Mouse (Mus musculus): ENCODE data around the gene Slc39a11.

Slc39a11 gene

DNA sequence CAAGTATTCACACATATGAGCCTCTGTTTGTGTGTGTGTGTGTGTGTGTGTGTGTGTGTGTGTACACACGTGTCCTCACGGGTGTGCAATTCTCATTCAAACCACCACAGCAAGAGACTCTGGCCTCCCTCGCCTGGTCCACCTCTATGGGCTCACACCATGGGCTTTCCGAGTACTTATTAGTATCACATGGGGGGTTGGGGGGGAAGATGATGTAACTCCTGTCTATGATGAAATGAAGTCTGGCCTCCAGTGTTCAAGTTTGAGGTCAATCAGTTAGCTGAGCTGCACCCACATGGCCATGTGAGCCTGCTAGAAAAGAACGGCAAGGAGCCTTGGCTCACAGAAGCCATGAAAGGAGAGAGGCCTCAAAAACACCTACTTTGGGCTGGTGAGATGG lies 16.5 kb downstream of the Slc39a11 start:
- DNase-seq (ENCODE audit: extremely low read depth, low read depth): no peak

DNA sequence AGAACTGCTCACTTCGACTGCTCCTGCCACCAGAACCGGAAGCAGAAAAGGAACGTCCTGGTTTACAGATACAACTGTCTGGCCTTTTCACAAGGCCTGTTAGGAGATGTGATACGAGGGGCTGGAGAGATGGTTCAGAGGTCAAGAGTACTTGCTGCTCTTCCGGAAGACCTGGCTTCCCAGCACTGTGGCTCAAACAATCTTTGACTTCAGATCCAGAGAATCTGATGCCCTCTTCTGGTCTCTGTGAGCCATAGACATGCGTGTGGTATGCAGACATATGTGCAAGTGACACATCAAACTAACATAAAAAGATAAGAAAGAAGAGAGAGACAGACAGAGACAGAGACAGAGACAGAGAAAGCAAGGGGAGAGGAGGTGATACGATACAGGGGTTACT lies 17.6 kb downstream of the Slc39a11 start:
- no peak for DNase-seq (ENCODE audit: extremely low read depth, low read depth)

DNA sequence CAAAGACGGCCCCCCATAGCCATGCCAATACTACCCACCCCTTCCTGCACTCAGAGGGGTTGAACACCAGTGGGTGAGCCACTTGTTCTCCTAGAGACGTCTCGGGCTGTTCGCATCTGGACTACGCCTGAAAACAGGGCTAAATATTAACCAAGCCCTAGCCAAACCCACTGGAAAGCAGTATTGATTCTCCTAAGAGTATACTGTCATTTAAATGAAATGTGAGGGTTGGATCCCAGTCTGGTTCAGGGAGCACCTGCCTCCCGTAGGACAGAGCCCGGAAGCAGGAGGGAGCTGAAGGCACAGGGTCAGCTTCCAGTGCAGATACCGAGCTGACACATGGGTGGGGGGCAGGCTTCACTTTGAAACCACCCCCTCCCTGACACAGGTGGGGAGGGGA lies 18.0 kb downstream of the Slc39a11 start:
- DNase-seq (ENCODE audit: extremely low read depth, low read depth): no peak

DNA sequence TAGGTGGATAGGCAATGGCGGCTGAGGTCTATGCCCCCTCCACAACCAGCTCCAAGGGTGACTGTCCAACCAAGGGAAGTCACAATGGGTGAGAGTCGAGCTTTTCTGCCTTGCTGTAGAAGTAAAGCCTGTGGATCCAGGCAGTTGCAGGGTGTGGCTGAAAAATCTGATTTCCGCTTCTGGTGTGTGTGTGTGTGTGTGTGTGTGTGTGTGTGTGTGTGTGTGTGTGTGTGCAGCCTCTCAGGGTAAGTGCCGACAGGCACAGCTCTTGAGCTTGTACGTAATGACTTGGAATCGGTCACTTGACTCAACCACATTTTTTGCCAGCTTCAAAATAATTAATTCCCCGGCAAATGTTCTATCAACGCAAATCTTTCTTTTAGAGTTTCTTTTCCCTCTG lies 18.6 kb downstream of the Slc39a11 start:
- DNase-seq (ENCODE audit: extremely low read depth, low read depth): no peak

DNA sequence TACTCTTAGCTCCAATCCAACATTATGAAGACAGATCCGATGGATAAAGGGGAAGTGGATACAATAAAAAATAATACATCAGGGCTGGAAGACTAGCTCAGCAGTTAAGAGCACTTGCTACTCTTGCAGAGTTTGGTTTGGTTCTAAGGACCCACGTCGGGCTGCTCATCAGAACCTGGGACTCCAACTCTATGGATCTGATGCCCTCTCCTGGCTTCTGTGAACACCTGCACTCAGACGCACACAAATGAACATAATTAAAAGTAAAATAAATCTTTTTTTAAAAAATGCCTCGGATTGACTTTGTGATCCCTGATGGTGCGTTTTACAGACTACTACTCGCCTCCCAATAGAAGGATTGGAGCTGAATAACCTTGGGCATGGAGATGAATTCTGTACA lies 19.2 kb downstream of the Slc39a11 start:
- DNase-seq (ENCODE audit: extremely low read depth, low read depth): no peak

DNA sequence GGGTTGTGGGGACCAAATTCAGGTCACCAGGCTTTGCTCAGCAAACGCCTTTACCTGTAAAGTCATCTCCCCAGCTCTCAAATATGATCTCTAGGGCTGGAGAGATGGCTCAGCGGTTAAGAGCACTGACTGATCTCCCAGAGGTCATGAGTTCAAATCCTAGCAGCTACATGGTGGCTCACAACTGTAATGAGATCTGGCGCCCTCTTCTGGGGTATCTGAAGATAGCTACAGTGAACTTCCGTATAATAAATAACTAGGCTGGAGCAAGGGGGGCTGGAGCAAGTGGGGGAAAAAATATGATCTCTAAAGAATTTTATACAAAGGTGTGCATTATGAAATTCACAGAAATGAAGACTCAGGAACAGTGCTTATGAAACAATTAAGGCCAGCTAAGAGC lies 22.1 kb downstream of the Slc39a11 start:
- no peak for DNase-seq (ENCODE audit: extremely low read depth, low read depth)

DNA sequence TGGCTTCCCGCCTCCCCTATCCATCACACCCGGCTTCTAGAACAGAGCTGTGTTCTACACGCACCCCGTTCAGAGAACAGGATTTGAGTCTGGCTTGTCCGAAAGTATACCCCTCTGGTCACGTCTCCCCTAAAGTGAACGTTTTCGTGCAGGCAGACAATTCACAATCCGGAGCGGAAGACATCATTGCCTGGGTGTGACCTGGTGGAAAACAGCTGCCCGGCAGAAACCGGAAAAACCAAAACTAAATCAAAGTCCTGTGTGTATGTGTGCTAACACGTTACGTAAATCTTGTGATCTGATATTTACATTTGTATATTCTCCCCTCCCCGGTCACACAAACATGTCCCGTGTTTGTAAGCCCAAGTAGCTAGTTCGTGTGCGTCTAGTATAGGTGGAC lies 24.4 kb downstream of the Slc39a11 start:
- DNase-seq (ENCODE audit: extremely low read depth, low read depth): no peak

DNA sequence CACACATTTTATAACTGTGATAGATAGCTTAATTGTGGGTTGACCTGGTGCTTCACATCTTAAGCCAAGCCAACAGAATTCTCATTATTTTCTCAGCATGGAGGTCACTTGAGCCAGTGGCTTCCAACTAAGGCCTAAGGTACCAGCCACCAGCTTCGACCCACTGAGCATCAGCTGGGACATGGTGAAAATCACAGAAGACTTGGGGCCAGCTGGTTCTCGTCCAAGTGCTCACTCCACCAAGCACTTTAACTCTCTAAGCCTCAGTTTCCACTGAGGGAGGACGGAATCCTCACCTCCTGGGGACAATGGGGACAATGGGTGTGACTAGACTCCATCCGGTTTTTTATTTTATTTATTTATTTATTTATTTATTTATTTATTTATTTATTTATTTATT lies 27.9 kb downstream of the Slc39a11 start:
- no peak for DNase-seq (ENCODE audit: extremely low read depth, low read depth)

DNA sequence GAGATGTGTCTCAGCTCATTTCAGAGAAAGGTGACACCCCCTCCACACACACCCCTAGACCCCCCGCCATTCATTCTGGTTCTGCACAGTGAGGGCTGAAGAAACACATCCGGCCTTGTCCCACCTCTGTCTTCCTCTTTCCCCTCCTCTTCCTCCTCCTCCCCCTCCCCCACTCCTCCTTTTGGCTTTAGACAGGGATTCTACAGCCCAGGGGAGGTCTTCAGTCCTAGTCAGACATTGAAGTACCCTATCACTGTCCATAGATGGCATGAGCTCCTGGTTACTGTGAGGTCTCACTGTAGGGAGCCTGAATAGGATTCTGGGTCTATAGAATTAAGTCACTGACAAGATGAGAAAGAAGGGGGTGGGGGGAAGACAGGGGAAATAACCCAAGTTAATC lies 28.9 kb downstream of the Slc39a11 start:
- no peak for DNase-seq (ENCODE audit: extremely low read depth, low read depth)

DNA sequence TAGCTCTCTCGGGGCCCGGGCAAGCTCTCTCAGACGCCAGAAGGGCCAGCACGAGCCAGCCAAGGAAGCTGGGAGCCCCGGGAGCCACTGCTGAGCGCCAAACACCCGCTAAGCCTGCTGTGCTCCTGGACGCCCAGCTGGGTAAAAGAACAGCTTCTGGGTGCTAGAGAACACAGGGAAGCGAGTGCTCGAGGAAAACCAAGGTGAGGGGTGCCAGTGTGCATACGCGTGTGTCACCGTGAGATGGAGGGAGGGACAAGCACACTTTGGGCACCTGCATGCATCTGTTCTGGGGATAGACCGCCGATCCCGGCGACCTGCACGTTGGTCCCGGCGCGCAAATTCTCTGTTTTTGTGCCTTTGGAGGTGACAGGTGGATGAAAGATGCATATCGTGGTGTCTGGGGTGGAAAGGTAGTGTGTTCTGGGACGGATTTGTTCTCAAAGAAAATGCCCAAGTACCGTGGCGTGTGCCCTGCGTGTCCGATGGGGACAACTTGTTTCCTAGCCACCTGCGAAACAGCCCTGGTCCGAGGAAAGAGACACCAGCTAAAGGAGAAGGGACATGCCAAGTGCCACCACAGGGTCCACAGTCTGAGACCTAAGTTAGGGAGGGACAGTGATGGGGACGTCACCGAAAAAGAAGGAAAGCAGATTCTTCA lies 30.3 kb downstream of the Slc39a11 start:
- no peak for DNase-seq (ENCODE audit: extremely low read depth, low read depth)

DNA sequence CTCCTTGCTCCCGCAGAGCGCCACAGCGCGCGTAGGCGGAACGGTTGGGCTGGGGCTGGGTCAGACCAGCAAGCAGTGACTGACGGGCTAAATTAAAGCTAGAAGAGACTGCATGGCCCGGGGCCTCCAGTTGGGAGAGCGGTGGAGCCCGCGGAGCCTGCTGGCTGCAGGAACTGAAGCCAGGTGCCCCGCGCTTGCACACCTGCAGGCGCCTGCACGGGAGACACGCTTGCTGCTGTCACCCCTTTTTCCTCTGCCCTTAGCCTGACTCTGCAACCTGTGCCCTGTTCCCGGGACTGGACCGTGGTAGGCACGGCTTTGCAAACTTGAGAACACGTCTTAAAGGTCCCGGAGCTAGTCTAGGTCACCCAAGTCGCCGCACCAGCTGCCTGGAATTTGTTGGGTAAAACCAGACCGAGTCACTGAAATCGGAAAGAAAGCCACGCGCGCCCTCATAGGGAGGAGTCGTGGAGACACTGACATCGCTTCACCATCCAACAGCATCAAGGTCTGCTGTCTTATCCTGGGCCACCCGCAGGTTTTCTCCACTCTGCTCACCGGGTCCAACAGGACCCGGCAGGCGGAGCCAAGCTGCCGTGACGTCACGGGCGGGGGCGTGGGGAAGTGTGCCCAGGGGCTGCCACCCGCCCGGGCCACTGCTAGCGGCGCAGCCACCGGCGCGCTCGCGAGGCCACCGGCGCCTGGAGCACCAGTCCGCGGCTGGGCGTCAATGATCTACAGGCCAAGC lies 31.0 kb downstream of the Slc39a11 start, which contains the start of gene Sstr2:
Sstr2 (plus strand) TSS at position 671 of the 748 bp plus-strand sequence.
- no peak for DNase-seq (ENCODE audit: extremely low read depth, low read depth)

DNA sequence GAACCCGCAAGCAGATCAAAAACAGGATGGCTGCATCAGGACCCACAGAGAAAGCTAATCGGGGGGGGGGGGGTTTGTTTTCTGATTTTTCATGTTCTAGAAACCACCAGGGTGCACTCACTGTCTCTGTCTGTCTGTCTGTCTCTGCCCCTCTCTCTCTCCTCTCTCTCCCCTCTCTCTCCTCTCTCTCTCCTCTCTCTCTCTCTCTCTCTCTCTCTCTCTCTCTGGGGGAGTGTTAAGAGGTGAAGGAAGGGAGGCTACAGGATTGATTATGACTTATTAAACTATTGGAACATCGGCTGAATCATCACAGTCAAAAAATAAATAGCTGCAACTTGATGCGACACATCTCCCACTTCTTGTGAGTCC lies 31.6 kb downstream of the Slc39a11 start:
- DNase-seq (ENCODE audit: extremely low read depth, low read depth): no peak

DNA sequence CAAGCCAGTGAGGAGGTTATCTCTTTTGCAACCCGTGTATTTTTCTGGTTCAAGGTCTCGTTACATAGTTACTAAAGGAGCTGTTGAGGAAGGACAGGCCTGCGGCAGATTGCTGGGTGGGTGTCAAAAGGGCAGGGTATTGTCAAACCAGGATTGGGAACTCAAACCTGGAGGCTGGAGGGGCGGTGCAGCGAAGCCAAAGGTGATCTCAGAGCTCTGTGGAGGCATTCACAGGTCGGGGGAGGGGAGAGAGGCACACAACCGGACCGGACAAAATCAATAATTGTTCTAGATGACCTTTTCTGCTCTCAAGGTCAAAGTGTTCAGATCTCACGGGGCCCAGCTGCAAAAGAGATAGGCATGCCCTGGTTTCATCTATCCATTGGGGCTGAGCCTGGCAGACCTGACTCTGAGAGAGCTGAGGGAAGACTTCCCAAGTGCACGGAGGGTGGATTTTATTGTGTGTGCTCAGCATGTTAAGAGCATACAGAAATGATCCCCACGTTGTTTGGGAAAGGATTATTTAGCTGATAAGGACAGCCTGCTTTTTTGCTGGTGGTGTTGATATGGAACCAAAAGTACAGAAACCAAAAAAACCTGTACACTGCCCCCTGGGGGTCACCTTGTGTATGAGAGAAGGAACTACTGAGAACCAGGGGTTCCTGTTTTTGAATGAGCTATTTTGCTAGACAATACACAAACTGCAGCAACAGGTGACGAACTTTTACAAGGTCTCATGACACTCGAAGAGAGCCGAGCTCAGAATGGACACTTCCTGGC lies 32.6 kb downstream of the Slc39a11 start:
- peak; percentile 76 for DNase-seq (ENCODE audit: extremely low read depth, low read depth)

DNA sequence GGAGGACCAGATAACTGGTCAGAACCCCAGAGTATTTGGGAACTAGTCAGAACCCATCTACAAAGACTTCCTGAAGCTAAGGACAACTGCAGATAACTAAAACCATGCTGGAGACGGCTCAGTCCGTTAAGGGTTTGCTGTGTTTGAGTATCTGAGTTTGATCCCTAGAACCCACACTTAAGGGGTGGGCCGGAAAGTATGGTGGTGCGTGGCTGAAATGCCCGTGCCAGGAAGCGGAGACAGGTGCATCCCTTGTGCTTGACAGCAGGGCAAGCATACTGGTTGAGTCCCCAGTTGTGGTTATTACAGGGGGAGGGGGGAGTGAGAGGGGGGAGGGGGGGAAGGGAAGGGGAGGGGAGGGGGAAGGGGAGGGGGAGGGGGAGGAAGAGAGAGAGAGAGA lies 35.4 kb downstream of the Slc39a11 start:
- no peak for DNase-seq (ENCODE audit: extremely low read depth, low read depth)

DNA sequence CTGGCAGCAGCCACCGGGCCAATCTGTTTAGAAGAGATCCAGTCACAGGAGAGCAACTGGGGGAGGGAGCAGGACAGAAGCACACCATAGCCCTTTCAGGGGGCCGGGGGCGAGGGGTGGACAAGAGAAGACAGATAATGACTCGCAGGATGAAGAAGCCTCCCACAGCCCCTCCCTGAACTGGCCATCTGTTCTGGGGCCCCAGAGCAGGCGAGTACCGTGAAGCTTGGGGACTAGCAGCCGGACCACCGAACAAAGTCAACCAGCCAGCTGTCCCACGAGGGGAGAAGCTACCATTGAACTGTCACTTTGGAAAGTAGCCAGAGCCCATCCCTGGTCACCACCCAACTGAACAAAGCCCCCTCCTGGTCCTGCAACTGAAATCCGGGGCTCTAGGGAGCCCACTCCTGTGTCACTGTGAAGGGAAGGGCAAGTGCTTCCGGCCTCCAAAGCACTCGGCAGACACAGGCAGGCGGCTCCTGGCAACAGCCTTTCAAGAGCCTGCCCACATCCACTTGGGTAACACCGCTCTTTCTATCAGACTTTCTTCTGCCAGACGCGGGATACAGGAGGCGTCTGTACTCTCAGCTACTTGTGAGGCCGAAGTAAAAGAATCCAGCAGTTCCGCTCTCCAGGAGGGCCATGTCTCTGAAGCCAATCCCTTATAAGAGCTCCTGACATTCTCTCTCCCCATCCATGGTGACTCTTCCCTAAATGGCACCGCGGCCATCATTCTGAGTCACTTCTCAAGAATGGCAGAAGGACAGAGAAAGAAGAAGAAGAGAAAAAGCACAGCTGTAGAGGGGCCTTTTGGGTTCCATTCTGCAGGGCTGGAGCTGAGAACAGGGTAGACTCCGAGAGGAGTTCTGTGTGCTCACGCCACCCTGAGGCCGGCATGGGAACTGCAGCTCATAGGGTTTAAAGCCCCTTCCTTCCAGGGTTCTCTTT lies 37.9 kb downstream of the Slc39a11 start:
- DNase-seq (ENCODE audit: extremely low read depth, low read depth): peak; percentile 9

DNA sequence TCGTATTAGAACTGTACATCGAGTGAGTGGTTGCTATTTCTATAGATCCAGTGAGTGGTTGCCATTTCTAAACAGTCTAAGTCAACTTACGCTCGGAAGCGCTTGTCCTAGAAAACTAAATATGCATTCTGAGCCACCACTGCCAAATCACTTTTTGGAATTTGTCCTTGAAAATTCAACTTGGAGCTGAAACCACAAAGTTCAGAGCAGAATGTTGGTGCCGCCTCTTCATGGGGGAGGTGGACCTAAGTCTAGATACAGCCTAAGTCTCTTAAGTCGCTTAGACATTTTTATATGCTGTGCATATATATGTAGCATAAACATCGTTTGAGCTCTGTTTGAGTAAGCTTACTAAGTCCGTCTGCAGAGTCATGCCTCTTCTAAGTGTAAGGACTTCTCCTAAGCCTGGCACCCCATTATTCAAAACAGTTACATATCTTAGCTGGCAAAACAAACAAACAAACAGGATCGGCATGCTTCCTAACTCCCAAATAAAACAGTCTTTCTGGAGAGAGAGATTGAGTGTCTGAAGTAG lies 38.7 kb downstream of the Slc39a11 start:
- DNase-seq (ENCODE audit: extremely low read depth, low read depth): no peak

DNA sequence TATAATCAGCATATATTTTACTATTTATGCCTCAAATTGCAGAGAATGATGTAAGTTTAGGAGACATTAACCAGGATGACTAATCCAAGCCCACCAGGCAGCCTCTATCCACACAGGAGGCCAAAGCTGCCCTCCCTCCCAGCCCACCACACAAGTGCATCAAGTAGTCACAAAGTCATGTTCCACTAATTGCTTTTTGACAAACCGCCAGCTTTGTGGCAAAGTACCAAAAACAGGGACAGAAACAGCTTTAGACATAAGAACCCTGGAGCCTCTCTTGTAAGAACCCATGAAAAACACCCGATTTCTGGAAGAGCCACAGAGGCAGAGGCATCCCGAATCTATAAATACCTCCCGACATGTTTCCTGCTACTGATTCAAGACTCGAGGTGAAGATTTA lies 39.6 kb downstream of the Slc39a11 start:
- DNase-seq (ENCODE audit: extremely low read depth, low read depth): no peak

DNA sequence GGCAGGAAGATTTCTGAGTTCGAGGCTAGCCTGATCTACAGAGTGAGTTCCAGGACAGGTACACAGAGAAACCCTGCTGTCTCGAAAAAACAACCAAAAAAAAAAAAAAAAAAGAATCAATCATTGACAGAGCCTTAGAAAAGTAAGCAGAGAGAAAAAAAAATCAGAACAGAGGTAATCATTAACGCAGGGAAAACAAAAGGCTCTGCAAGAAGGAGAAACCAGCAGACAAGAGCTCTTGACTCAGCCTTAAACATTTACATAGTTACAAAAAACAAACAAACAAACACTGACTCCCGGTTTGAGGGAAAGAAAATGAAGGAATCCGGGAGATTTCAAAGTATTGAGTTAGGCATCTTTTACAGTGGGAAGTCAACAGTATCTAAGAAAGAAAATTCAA lies 40.3 kb downstream of the Slc39a11 start:
- no peak for DNase-seq (ENCODE audit: extremely low read depth, low read depth)

DNA sequence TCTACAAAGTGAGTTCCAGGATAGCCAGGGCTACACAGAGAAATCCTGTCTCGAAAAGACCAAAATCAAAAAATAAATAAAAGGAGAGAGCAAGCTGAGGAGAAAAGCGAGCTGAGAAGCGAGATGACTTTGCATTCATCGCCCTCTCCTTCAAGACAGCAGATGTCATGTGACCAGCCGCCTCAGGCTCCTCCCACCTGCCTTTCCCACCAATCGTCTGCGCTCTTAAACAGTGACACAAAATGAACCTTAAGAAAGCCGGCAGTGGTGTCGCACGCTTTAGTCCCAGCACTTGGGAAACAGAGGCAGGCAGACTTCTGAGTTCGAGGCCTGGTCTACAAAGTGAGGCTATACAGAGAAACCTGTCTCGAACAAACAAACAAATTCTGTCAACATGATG lies 42.3 kb downstream of the Slc39a11 start:
- DNase-seq (ENCODE audit: extremely low read depth, low read depth): no peak

DNA sequence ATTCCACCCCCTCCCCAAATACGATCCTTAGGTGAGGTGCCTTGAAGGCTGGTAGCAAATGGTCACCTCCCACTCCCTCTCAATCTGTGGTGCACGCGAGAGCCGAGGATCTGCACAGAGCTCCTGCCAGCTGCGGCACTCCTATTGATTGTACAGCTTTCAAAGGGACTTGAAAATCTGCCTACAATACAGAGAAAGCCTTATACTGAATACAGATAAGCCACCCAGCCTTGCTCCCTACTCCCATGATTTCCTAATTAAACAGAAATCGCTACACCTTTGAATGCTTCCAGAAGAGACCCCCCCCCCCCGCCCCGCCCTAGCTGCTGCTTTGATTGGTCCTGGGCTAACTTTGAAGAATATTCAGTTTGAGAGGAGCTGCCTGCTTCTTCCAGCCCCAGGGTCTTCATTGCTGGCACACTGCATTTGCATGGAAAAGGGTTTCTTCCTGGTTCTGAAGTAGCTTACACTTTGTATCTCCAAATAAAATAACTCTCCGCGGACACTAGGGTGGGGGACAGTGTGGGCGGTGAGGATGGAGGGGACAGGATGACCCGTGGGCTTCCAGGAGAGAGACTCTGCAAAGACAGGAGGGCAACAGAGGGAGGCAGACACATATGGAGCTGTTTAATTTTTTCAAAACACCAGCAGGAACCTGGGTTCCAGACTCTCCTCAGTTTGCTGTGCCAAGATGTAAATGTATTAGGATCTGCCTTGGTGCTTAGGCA lies 48.1 kb downstream of the Slc39a11 start:
- DNase-seq (ENCODE audit: extremely low read depth, low read depth): no peak
